Mouse (Mus musculus) kidney, postnatal 0 days (tissue): Measurements from ENCODE around the gene Ell2. TPM values are rescaled to one million over a fixed set of nuclear protein-coding genes. Genes with fewer than 3 reads are reported as not detected.

Experiments used
- ATAC-seq: fragments of 200-750 bp; cut with Nextera tagmentation; replicated peaks from 2 replicates; pipeline ENCODE4 v1.8.0; 2017; ENCODE audit warnings: low read depth, moderate number of reproducible peaks, moderate TSS enrichment, moderate library complexity; ENCODE audit not compliant: low FRiP score
- DNase-seq: peaks from one replicate; pipeline ENCODE4 v3.0.0-alpha.2; 2016; ENCODE audit warnings: low spot score
- H3K27ac ChIP-seq: fragments of 300-500 bp; sonication (generic); 2 replicates; pipeline ENCODE4 v1.5.1; 2014; ENCODE audit warnings: mild to moderate bottlenecking
- H3K27me3 ChIP-seq: fragments of 300-500 bp; sonication (generic); 2 replicates; pipeline ENCODE4 v1.6.1; 2014; ENCODE audit warnings: low read length, mixed read lengths; ENCODE audit not compliant: insufficient read depth
- H3K36me3 ChIP-seq: fragments of 300-500 bp; sonication (generic); 2 replicates; pipeline ENCODE4 v1.6.1; 2014; ENCODE audit warnings: low read length, mixed read lengths; ENCODE audit not compliant: insufficient read depth
- H3K4me1 ChIP-seq: fragments of 300-500 bp; sonication (generic); replicated peaks from 2 replicates; pipeline ENCODE4 v1.6.1; 2014; ENCODE audit warnings: antibody characterized with exemption, low read length, mixed read lengths; ENCODE audit not compliant: insufficient read depth
- H3K4me2 ChIP-seq: fragments of 300-500 bp; sonication (generic); 2 replicates; pipeline ENCODE4 v1.6.1; 2014; ENCODE audit warnings: mild to moderate bottlenecking, low read length, moderate library complexity, mixed read lengths
- H3K4me3 ChIP-seq: fragments of 300-500 bp; sonication (generic); replicated peaks from 2 replicates; pipeline ENCODE4 v1.5.1; 2014; ENCODE audit warnings: low read depth, low read length
- H3K9ac ChIP-seq: fragments of 300-500 bp; sonication (generic); 2 replicates; pipeline ENCODE4 v1.6.1; 2014; ENCODE audit warnings: low read depth, low read length
- H3K9me3 ChIP-seq: fragments of 300-500 bp; sonication (generic); replicated peaks from 2 replicates; pipeline ENCODE4 v1.6.1; 2016; ENCODE audit warnings: low read length, inconsistent platforms, mixed read lengths
- CTCF ChIP-seq: IDR thresholded peaks from 2 replicates; pipeline ENCODE4 v1.5.1; 2016; ENCODE audit warnings: antibody characterized with exemption, low read depth, mild to moderate bottlenecking, moderate library complexity
- WGBS: fragments of 180-500 bp; shearing (Covaris S2); extraction: QIAGEN DNeasy Blood & Tissue Kit; methylation state at CpG from one replicate; pipeline ENCODE4 v1.1.7; 2014; 5-methylcytosine and 5-hydroxymethylcytosine counted together
- polyA plus RNA-seq: library from polyadenylated mRNA; unstranded; fragments of >200 nt; fragmentation: Nextera tagmentation; extraction: Ambion mirVana; gene quantifications from 2 replicates; pipeline ENCODE4 v1.2.1, GENCODE M21; 2015

Gene Ell2
- polyA plus RNA-seq, 1 experiment from 2014 or later: 5.8 TPM

DNA sequence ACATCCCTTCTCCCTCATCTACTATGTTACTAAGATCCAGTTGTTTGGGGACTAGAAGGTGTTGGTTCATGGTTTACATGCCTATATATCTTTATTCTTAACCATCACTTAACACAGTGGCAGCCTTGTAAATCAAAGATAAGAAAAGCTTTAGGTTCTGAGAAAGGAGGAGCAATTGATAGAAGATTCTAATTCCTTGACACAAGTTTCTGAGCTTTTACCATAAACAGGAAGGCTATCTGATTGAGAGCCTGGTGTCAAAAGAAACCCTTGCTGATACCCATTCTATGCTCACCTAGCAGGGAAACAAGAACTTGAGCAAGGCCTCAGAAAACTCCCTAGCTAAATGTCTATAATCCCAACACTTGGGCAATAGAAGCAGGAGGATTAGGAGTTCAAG lies 38.8 kb downstream of the Ell2 start:
- Histone ChIP-seq H3K4me2 (no peak overlapping the region), H3K4me3 (no peak overlapping the region), H3K27ac (no peak overlapping the region), H3K4me1 (no peaks in the 10 kb centered on the region), H3K27me3 (no peaks in the 10 kb centered on the region), H3K9me3 (no peaks in the 10 kb centered on the region), H3K36me3 (no peaks in the 10 kb centered on the region), H3K9ac (no peak overlapping the region)
- no peak for DNase-seq
- ATAC-seq: no peak
- no peak for TF ChIP-seq CTCF

DNA sequence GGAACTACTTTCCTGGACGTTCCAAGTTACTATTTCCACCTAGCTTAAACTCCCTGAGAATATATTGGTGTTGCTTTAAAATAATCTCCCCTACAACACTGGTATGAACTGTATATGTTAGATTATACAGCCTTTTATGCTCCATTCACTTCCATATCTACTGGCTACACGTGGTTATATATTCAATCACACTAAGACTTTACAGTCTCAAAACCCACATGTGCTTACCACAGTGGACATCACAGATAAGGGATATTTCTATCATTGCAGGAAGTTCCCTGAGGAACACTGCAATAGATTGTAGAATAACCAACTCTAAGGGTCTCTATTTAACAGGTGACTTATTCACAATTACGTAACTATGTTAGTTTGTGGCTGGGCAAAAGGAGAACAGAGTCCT lies 40.7 kb downstream of the Ell2 start:
- Histone ChIP-seq H3K36me3 (no peaks in the 10 kb centered on the region), H3K4me3 (no peak overlapping the region), H3K27ac (no peak overlapping the region), H3K4me2 (no peak overlapping the region), H3K4me1 (no peaks in the 10 kb centered on the region), H3K9ac (no peak overlapping the region), H3K9me3 (no peaks in the 10 kb centered on the region), H3K27me3 (no peaks in the 10 kb centered on the region)
- DNase-seq: no peak
- no peak for ATAC-seq
- WGBS: 78% methylated on average over 3 of the region's 3 CpGs
- no peak for TF ChIP-seq CTCF

GRCm38 (mm10) chr13:75748685-75749084 lies 42.1 kb downstream of the Ell2 start:
- Histone ChIP-seq H3K4me1 (no peaks in the 10 kb centered on the region), H3K9me3 (no peaks in the 10 kb centered on the region), H3K27ac (no peak overlapping the region), H3K4me2 (no peak overlapping the region), H3K27me3 (no peaks in the 10 kb centered on the region), H3K4me3 (no peak overlapping the region), H3K36me3 (no peaks in the 10 kb centered on the region), H3K9ac (no peak overlapping the region)
- WGBS: 86% methylated on average over 7 of the region's 7 CpGs
- no peak for TF ChIP-seq CTCF
- ATAC-seq: no peak
- DNase-seq: no peak

DNA sequence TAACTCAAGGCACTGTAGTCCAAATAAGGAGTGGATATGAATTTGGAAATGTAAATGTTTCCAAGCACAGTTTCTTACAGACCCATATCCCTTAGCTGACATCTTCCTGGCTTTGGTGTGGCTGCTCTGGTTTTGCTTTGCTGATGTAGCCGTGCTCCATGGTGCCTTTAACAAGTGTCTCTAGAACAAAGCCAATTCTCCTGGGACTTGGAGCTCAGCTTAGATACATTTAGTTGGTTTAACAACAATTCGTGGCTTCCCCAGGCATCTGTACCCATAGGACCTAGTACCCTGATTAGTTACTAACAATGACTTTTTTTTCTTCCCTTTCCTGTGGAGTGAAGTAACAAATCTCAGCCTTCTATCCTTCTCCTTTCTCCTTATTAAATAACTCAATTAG lies 44.2 kb downstream of the Ell2 start:
- no peaks in the 10 kb centered on the region for H3K9me3 ChIP-seq
- H3K4me2 ChIP-seq: no peak overlapping the region
- no peak overlapping the region for H3K9ac ChIP-seq
- H3K27me3 ChIP-seq: no peaks in the 10 kb centered on the region
- no peaks in the 10 kb centered on the region for H3K36me3 ChIP-seq
- 74% methylated on average over 2 of the region's 2 CpGs for WGBS
- H3K4me3 ChIP-seq: no peak overlapping the region
- TF ChIP-seq CTCF: no peak
- no peak overlapping the region for H3K27ac ChIP-seq
- no peaks in the 10 kb centered on the region for H3K4me1 ChIP-seq
- DNase-seq: no peak
- ATAC-seq: no peak

DNA sequence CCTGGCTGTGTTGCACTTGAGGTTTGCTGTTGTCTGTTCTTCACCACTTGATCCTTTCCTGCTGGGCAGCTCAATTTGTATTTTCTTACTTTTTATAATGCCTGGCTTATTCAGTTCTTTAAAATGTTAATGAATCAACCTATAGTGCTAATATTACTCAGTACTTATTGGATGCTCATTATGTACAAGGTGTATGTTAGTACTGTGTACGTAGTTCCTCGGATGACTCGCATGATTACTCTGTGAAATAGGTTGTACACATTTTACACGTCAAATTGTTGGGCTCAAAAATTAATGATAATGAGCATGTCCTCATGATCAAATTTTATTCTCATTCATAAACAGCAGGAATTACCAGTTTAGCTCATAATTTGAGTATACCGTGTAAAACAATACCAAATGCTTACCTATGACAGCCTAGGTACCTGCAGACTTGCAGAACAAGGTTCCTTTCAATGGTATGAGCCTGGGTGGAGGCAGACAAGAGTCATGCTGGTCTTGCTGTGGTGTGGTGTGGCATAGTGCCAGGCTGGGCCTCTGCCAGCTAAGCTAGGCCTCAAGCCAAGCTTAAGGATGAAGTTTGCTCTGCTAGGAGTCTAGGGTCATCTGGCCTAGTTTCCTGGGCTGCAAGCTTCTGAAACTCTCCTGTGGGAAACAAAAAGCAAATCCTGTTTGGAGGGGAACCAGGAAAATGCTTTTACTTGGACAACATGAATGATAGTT lies 45.8 kb downstream of the Ell2 start:
- Histone ChIP-seq H3K36me3 (no peaks in the 10 kb centered on the region), H3K4me1 (no peaks in the 10 kb centered on the region), H3K9ac (no peak overlapping the region), H3K4me2 (no peak overlapping the region), H3K9me3 (no peaks in the 10 kb centered on the region), H3K27ac (no peak overlapping the region), H3K4me3 (no peak overlapping the region), H3K27me3 (no peaks in the 10 kb centered on the region)
- DNase-seq (peak; percentile 27), ATAC-seq (peak; percentile 71)
- WGBS: 86% methylated on average over 5 of the region's 5 CpGs
- TF ChIP-seq CTCF: no peak

GRCm38 (mm10) chr13:75754398-75754797 lies 47.8 kb downstream of the Ell2 start:
- Histone ChIP-seq H3K36me3 (no peaks in the 10 kb centered on the region), H3K4me1 (no peaks in the 10 kb centered on the region), H3K27me3 (no peaks in the 10 kb centered on the region), H3K27ac (no peak overlapping the region), H3K9ac (no peak overlapping the region), H3K9me3 (no peaks in the 10 kb centered on the region), H3K4me2 (no peak overlapping the region), H3K4me3 (no peak overlapping the region)
- 81% methylated on average over 5 of the region's 5 CpGs for WGBS
- no peak for DNase-seq
- no peak for TF ChIP-seq CTCF
- ATAC-seq: no peak
